In genomic region chr2:156257051-156257450, GRCm38 (mm10) we compare ENCODE assay signal across 8 mouse cellular contexts. TPM values are rescaled to one million over a fixed set of nuclear protein-coding genes. Genes with fewer than 3 reads are reported as not detected.
A peak's percentile ranks its signal among the peaks of the same experiment; 100 is the strongest.
DNase-seq lines count a peak whose midpoint lies in the region; ATAC-seq and TF ChIP-seq lines count a peak whose summit lies in the region.

No protein-coding gene starts in this region.

- H3K9me3 ChIP-seq in kidney, postnatal 0 days (replicated peaks; ENCODE audit: low read length), result no peaks in the 10 kb centered on the region
- no peaks in the 10 kb centered on the region for H3K9me3 ChIP-seq in liver, postnatal 0 days (ENCODE audit: low read length)
- no peaks in the 10 kb centered on the region for H3K9me3 ChIP-seq in forebrain, embryonic 11.5 days (ENCODE audit: control insufficient read depth, low read length)

- H3K36me3 ChIP-seq in heart, adult 2 months (ENCODE audit: control insufficient read depth, insufficient read depth, low read length), result peaks cover 11% of the 10 kb centered on the region
- H3K36me3 ChIP-seq in kidney, postnatal 0 days (ENCODE audit: insufficient read depth, low read length), result peaks cover 24% of the 10 kb centered on the region
- peaks cover 24% of the 10 kb centered on the region for H3K36me3 ChIP-seq in liver, postnatal 0 days (replicated peaks; ENCODE audit: insufficient read depth, low read length)
- H3K36me3 ChIP-seq in small intestine, adult 2 months (ENCODE audit: control insufficient read depth, insufficient read depth, low read length), result peaks cover 5% of the 10 kb centered on the region; the same call in 1 of the 2 replicates
- peaks cover 8% of the 10 kb centered on the region; the same call in 1 of the 2 replicates for H3K36me3 ChIP-seq in forebrain, embryonic 11.5 days (ENCODE audit: control insufficient read depth, insufficient read depth, low read length)

- H3K4me3 ChIP-seq in gastrocnemius, adult 2 months, result no peak overlapping the region
- H3K4me3 ChIP-seq in heart, adult 2 months, result no peak overlapping the region
- H3K4me3 ChIP-seq in kidney, postnatal 0 days (replicated peaks; ENCODE audit: low read depth, low read length), result no peak overlapping the region
- no peak overlapping the region for H3K4me3 ChIP-seq in liver, postnatal 0 days (ENCODE audit: low read depth, low read length)
- H3K4me3 ChIP-seq in small intestine, adult 2 months (ENCODE audit: low read depth, low read length), result no peak overlapping the region
- H3K4me3 ChIP-seq in forebrain, embryonic 11.5 days (ENCODE audit: low read depth, low read length), result no peak overlapping the region

- H3K4me1 ChIP-seq in heart, adult 2 months (ENCODE audit: control insufficient read depth, insufficient read depth, low read length), result peaks cover 12% of the 10 kb centered on the region
- peaks cover 10% of the 10 kb centered on the region for H3K4me1 ChIP-seq in kidney, postnatal 0 days (replicated peaks; ENCODE audit: insufficient read depth, low read length)
- H3K4me1 ChIP-seq in liver, postnatal 0 days (ENCODE audit: insufficient read depth), result peaks cover 17% of the 10 kb centered on the region
- H3K4me1 ChIP-seq in small intestine, adult 2 months (ENCODE audit: control insufficient read depth, insufficient read depth, insufficient read length, low read length), result peaks cover 2% of the 10 kb centered on the region; the same call in 1 of the 2 replicates
- no peaks in the 10 kb centered on the region for H3K4me1 ChIP-seq in forebrain, embryonic 11.5 days (replicated peaks; ENCODE audit: control insufficient read depth, insufficient read depth, low read length)

- no peak overlapping the region for H3K4me2 ChIP-seq in kidney, postnatal 0 days (ENCODE audit: low read length)
- no peak overlapping the region for H3K4me2 ChIP-seq in liver, postnatal 0 days (ENCODE audit: low read depth, low read length)
- no peak overlapping the region for H3K4me2 ChIP-seq in forebrain, embryonic 11.5 days (ENCODE audit: low read depth, low read length, severe bottlenecking)

- TF ChIP-seq EP300 in heart, adult 2 months (IDR thresholded peaks at IDR 0.05; ENCODE audit: insufficient read depth, low read depth, low read length), result 0 out of 2 replicates have a peak, but pooled peaks have one; percentile 53
- TF ChIP-seq EP300 in liver, postnatal 0 days (IDR thresholded peaks at IDR 0.05; ENCODE audit: low read depth), result no peak

- H3K27ac ChIP-seq in gastrocnemius, adult 2 months, result peak overlapping the region; percentile 74
- peak overlapping the region; percentile 75 for H3K27ac ChIP-seq in heart, adult 2 months
- H3K27ac ChIP-seq in kidney, postnatal 0 days, result peak overlapping the region; percentile 58
- H3K27ac ChIP-seq in liver, postnatal 0 days (ENCODE audit: low read depth), result peak overlapping the region; percentile 79
- H3K27ac ChIP-seq in small intestine, adult 2 months (ENCODE audit: insufficient read depth, low read depth, low read length), result peak overlapping the region; percentile 45; the same call in 1 of the 2 replicates
- H3K27ac ChIP-seq in forebrain, embryonic 11.5 days (ENCODE audit: low read depth, low read length), result no peak overlapping the region

- H3K27me3 ChIP-seq in heart, adult 2 months (ENCODE audit: control insufficient read depth, insufficient read depth, low read length), result no peaks in the 10 kb centered on the region
- no peaks in the 10 kb centered on the region for H3K27me3 ChIP-seq in kidney, postnatal 0 days (ENCODE audit: insufficient read depth, low read length)
- no peaks in the 10 kb centered on the region for H3K27me3 ChIP-seq in liver, postnatal 0 days (ENCODE audit: insufficient read depth, low read length)
- H3K27me3 ChIP-seq in small intestine, adult 2 months (ENCODE audit: control insufficient read depth, insufficient read depth, low read length), result no peaks in the 10 kb centered on the region
- no peaks in the 10 kb centered on the region for H3K27me3 ChIP-seq in forebrain, embryonic 11.5 days (ENCODE audit: control insufficient read depth, insufficient read depth, low read length)

- no peak for TF ChIP-seq POLR2A in heart, adult 2 months (IDR thresholded peaks at IDR 0.05; ENCODE audit: insufficient read depth, low read depth, low read length)
- TF ChIP-seq POLR2A in small intestine, adult 2 months (IDR thresholded peaks at IDR 0.05; ENCODE audit: low read depth, low read length), result no peak

- no peak for ATAC-seq in kidney, postnatal 0 days (replicated peaks; ENCODE audit: low FRiP score, low read depth)
- peak; percentile 33; the same call in 1 of the 2 replicates for ATAC-seq in liver, postnatal 0 days
- ATAC-seq in forebrain, embryonic 11.5 days (replicated peaks; ENCODE audit: low FRiP score), result no peak

- WGBS in heart, adult 2 months, result 38% methylated on average over 2 of the region's 2 CpGs
- 52% methylated on average over 2 of the region's 2 CpGs for WGBS in kidney, postnatal 0 days
- 37% methylated on average over 2 of the region's 2 CpGs for WGBS in liver, postnatal 0 days (ENCODE audit: insufficient replicate concordance)
- whole genome bisulfite sequencing in small intestine, adult 2 months, result 61% methylated on average over 2 of the region's 2 CpGs
- 71% methylated on average over 2 of the region's 2 CpGs for WGBS in forebrain, embryonic 11.5 days

- no peaks in the 10 kb centered on the region; the same call in 1 of the 2 replicates for H3K79me2 ChIP-seq in heart, adult 2 months (replicated peaks; ENCODE audit: control insufficient read depth, insufficient read depth, low read length)

- no peak overlapping the region for H3K9ac ChIP-seq in heart, adult 2 months (ENCODE audit: low read depth, low read length)
- no peak overlapping the region for H3K9ac ChIP-seq in kidney, postnatal 0 days (ENCODE audit: low read depth, low read length)
- no peak overlapping the region for H3K9ac ChIP-seq in liver, postnatal 0 days (replicated peaks)
- H3K9ac ChIP-seq in forebrain, embryonic 11.5 days (ENCODE audit: low read length), result no peak overlapping the region

- no peak for TF ChIP-seq CTCF in gastrocnemius, adult 2 months (IDR thresholded peaks at IDR 0.05)
- TF ChIP-seq CTCF in heart, adult 2 months (IDR thresholded peaks at IDR 0.05), result no peak
- TF ChIP-seq CTCF in kidney, postnatal 0 days (IDR thresholded peaks at IDR 0.05; ENCODE audit: low read depth), result no peak
- no peak for TF ChIP-seq CTCF in liver, postnatal 0 days (IDR thresholded peaks at IDR 0.05; ENCODE audit: low read depth)
- no peak for TF ChIP-seq CTCF in small intestine, adult 2 months (IDR thresholded peaks at IDR 0.05; ENCODE audit: extremely low read depth, insufficient read length, insufficient replicate concordance, low read depth, low read length)

- DNase-seq in gastrocnemius, adult 2 months, result peak; percentile 42
- no peak for DNase-seq in gastrocnemius, adult 18-20 months (ENCODE audit: low spot score)
- peak; percentile 52 for DNase-seq in T-cell, adult 2 months (ENCODE audit: low spot score)
- DNase-seq in heart, adult 2 months, result peak; percentile 62 to 69
- peak; percentile 67 for DNase-seq in kidney, postnatal 0 days (ENCODE audit: low spot score)
- DNase-seq in liver, postnatal 0 days, result peak; percentile 38
- DNase-seq in forebrain, embryonic 11.5 days (ENCODE audit: low spot score), result no peak

- intact Hi-C loops in gastrocnemius, adult 2 months (cut with DNase I), result loop anchor here (5.0 kb wide), 1 partner anchor 80 kb away; no protein-coding TSS in a partner anchor
- intact Hi-C loops in heart, adult 2 months (cut with DNase I), result loop anchor here (5.0 kb wide), 2 partner anchors 60 to 75 kb away; partner anchors contain the start of genes Phf20 and Rbm39

RNA-seq across cellular contexts. Expression of gene Cnbd2, which starts 55.0 kb away (rescaled TPM):
- under 1 TPM; 0.86 to 0.92 TPM for total RNA-seq in gastrocnemius, adult 2 months (2021)
- 1 to 10 TPM in 1 of 2 experiments, under 1 TPM in 1; 0.89 to 1.0 TPM for total RNA-seq in gastrocnemius, adult 18-20 months (2021)
- 1 to 10 TPM in 1 of 2 experiments, under 1 TPM in 1; 0.89 to 1.0 TPM for total RNA-seq in heart, adult 2 months (2021)
- 0.92 and 0.94 TPM in 2 replicates for polyA plus RNA-seq in heart, adult 2 months (2012; rRNA removed)
- 14.7 and 16.2 TPM in 2 replicates for polyA plus RNA-seq in kidney, postnatal 0 days (2015; fragmentation: Nextera tagmentation; extraction: Ambion mirVana)
- 3.5 and 4.0 TPM in 2 replicates for polyA plus RNA-seq in liver, postnatal 0 days (2015; fragmentation: Nextera tagmentation; extraction: Ambion mirVana)
- 0.19 and 0.48 TPM in 2 replicates for polyA plus RNA-seq in small intestine, adult 2 months (2012; rRNA removed)
- 3.6 and 4.5 TPM in 2 replicates for polyA plus RNA-seq in forebrain, embryonic 11.5 days (2014; fragmentation: Nextera tagmentation; extraction: Ambion mirVana)

RNA-seq across cellular contexts. Expression of gene Scand1, which starts 55.5 kb away (rescaled TPM):
- 10 to 100 TPM; 61.0 to 61.2 TPM for total RNA-seq in gastrocnemius, adult 2 months (2021)
- total RNA-seq in gastrocnemius, adult 18-20 months (2021), result 10 to 100 TPM; 64.7 to 64.8 TPM
- 10 to 100 TPM; 78.9 to 85.9 TPM for total RNA-seq in heart, adult 2 months (2021)
- polyA plus RNA-seq in heart, adult 2 months (2012; rRNA removed), result 18.9 and 46.2 TPM in 2 replicates
- polyA plus RNA-seq in kidney, postnatal 0 days (2015; fragmentation: Nextera tagmentation; extraction: Ambion mirVana), result 140 and 181 TPM in 2 replicates
- polyA plus RNA-seq in liver, postnatal 0 days (2015; fragmentation: Nextera tagmentation; extraction: Ambion mirVana), result 56.7 and 70.2 TPM in 2 replicates
- 234 and 518 TPM in 2 replicates for polyA plus RNA-seq in small intestine, adult 2 months (2012; rRNA removed)
- polyA plus RNA-seq in forebrain, embryonic 11.5 days (2014; fragmentation: Nextera tagmentation; extraction: Ambion mirVana), result 78.0 and 84.0 TPM in 2 replicates

Comparison
In these comparisons a context has a peak if more than half of its experiments do, and no peak if none do; other contexts are left out.
1. DNase-seq: peak in gastrocnemius, adult 2 months (single experiment), T-cell, adult 2 months (single experiment), heart, adult 2 months (2 of 2), kidney, postnatal 0 days (single experiment) and liver, postnatal 0 days (single experiment); none in gastrocnemius, adult 18-20 months (single experiment) and forebrain, embryonic 11.5 days (single experiment).